ENCODE assay signal across 11 mouse cellular contexts in the genomic region with DNA sequence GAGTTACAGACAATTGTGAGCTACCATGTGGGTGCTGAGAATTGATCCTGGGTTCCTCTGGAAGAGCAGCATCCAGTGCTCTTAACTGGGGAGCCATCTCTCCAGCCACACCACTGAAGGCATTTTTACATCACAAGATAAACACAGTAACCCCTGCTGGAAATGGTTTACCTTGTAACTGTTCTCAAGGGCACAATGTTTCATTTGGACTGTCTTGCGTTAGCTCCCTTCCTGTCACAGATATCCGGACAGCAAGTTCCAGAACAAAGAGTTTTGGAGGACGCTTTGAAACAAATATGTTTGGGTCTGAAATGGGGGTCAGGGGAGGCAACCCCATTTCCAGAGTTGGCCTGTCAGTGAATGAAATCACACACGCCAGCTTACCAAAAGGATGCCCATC. TPM values are rescaled to one million over a fixed set of nuclear protein-coding genes. Genes with fewer than 3 reads are reported as not detected.
DNase-seq lines count a peak whose midpoint lies in the region; ATAC-seq and TF ChIP-seq lines count a peak whose summit lies in the region.
"Had no signal": no experiment of that assay in that cellular context is flagged by ENCODE, and none has a peak within 500 bp of the region (broad histone marks: within the 10 kb centered on the region; RNA-seq: fewer than 3 reads in every experiment).

No protein-coding gene starts in this region.

- TF ChIP-seq CTCF in lung, embryonic 14.5 days (IDR thresholded peaks at IDR 0.05; ENCODE audit: low read depth): no peak

- H3K4me3 ChIP-seq in heart, embryonic 14.5 days (ENCODE audit: control insufficient read depth in 1 of 2, insufficient read depth in 1 of 2, low read depth in 1 of 2, low read length in 2 of 2): no peak overlapping the region
- H3K4me3 ChIP-seq in heart, embryonic 11.5 days (ENCODE audit: low read depth, low read length): no peak overlapping the region
- no peak overlapping the region for H3K4me3 ChIP-seq in lung, embryonic 14.5 days (ENCODE audit: low read depth, low read length)
- H3K4me3 ChIP-seq in embryonic facial prominence, embryonic 15.5 days (replicated peaks): no peak overlapping the region
- H3K4me3 ChIP-seq in limb, embryonic 15.5 days: no peak overlapping the region

- WGBS in heart, embryonic 14.5 days: 67% methylated on average over 4 of the region's 4 CpGs
- 74% methylated on average over 4 of the region's 4 CpGs for WGBS in heart, embryonic 11.5 days (ENCODE audit: insufficient replicate concordance)
- WGBS in lung, embryonic 14.5 days: 75% methylated on average over 4 of the region's 4 CpGs
- WGBS in embryonic facial prominence, embryonic 15.5 days: 81% methylated on average over 4 of the region's 4 CpGs
- 78% methylated on average over 4 of the region's 4 CpGs for WGBS in limb, embryonic 15.5 days

- ATAC-seq in heart, embryonic 14.5 days (ENCODE audit: insufficient number of reproducible peaks, insufficient read depth, low FRiP score, low read depth): no peak
- no peak for ATAC-seq in heart, embryonic 11.5 days (replicated peaks; ENCODE audit: insufficient number of reproducible peaks, low FRiP score, low TSS enrichment)
- ATAC-seq in lung, embryonic 14.5 days (ENCODE audit: insufficient read depth): no peak
- no peak for ATAC-seq in embryonic facial prominence, embryonic 15.5 days (ENCODE audit: insufficient number of reproducible peaks, low FRiP score, low TSS enrichment, low read depth)
- ATAC-seq in limb, embryonic 15.5 days (ENCODE audit: insufficient number of reproducible peaks, low FRiP score, low TSS enrichment, low read depth): no peak
- ATAC-seq: intestine, postnatal 0 days had no signal

- DNase-seq in lung, embryonic 14.5 days: no peak
- no peak for DNase-seq in lung, postnatal 14 days
- DNase-seq in yolk sac, embryonic 10.5 days (ENCODE audit: low spot score): no peak
- DNase-seq: cerebellum, adult 2 months; kidney, postnatal 14 days had no signal

- H3K4me1 ChIP-seq in heart, embryonic 14.5 days (ENCODE audit: control insufficient read depth in 2 of 2, insufficient read depth in 2 of 2, low read length in 2 of 2): peaks cover 36 to 42% of the 10 kb centered on the region in 2 experiments
- H3K4me1 ChIP-seq in heart, embryonic 11.5 days (ENCODE audit: control insufficient read depth, insufficient read depth, low read length): peaks cover 32% of the 10 kb centered on the region
- H3K4me1 ChIP-seq in lung, embryonic 14.5 days (ENCODE audit: insufficient read depth): peaks cover 27% of the 10 kb centered on the region
- peaks cover 50% of the 10 kb centered on the region for H3K4me1 ChIP-seq in embryonic facial prominence, embryonic 15.5 days
- H3K4me1 ChIP-seq in limb, embryonic 15.5 days: peaks cover 43% of the 10 kb centered on the region

- H3K9ac ChIP-seq in heart, embryonic 14.5 days (ENCODE audit: low read length): no peak overlapping the region; the same call in 1 of the 2 replicates
- no peak overlapping the region for H3K9ac ChIP-seq in heart, embryonic 11.5 days (ENCODE audit: low read depth, low read length)
- H3K9ac ChIP-seq in lung, embryonic 14.5 days: no peak overlapping the region
- no peak overlapping the region for H3K9ac ChIP-seq in embryonic facial prominence, embryonic 15.5 days
- no peak overlapping the region for H3K9ac ChIP-seq in limb, embryonic 15.5 days

- H3K36me3 ChIP-seq in heart, embryonic 14.5 days (ENCODE audit: control insufficient read depth, insufficient read depth, low read length): no peaks in the 10 kb centered on the region
- H3K36me3 ChIP-seq in heart, embryonic 11.5 days (ENCODE audit: control insufficient read depth, insufficient read depth, low read length): no peaks in the 10 kb centered on the region
- no peaks in the 10 kb centered on the region for H3K36me3 ChIP-seq in lung, embryonic 14.5 days (ENCODE audit: insufficient read depth)
- no peaks in the 10 kb centered on the region for H3K36me3 ChIP-seq in embryonic facial prominence, embryonic 15.5 days
- H3K36me3 ChIP-seq in limb, embryonic 15.5 days: no peaks in the 10 kb centered on the region

- no peaks in the 10 kb centered on the region for H3K27me3 ChIP-seq in heart, embryonic 14.5 days (ENCODE audit: control insufficient read depth, insufficient read depth, low read length)
- no peaks in the 10 kb centered on the region for H3K27me3 ChIP-seq in heart, embryonic 11.5 days (ENCODE audit: control insufficient read depth, insufficient read depth, low read length)
- H3K27me3 ChIP-seq in lung, embryonic 14.5 days (ENCODE audit: insufficient read depth, low read length): no peaks in the 10 kb centered on the region
- no peaks in the 10 kb centered on the region for H3K27me3 ChIP-seq in embryonic facial prominence, embryonic 15.5 days
- no peaks in the 10 kb centered on the region for H3K27me3 ChIP-seq in limb, embryonic 15.5 days

- peak overlapping the region; percentile 98; a peak in 3 of 4 replicates for H3K27ac ChIP-seq in heart, embryonic 14.5 days (replicated peaks in 1 of 2; ENCODE audit: control insufficient read depth in 1 of 2, insufficient read depth in 1 of 2, low read depth in 2 of 2, low read length in 2 of 2)
- no peak overlapping the region for H3K27ac ChIP-seq in heart, embryonic 11.5 days (ENCODE audit: low read depth, low read length)
- 0 out of 2 replicates have a peak overlapping the region, but pooled peaks have one; percentile 94 for H3K27ac ChIP-seq in lung, embryonic 14.5 days (ENCODE audit: low read depth)
- peak overlapping the region; percentile 92; the same call in 1 of the 2 replicates for H3K27ac ChIP-seq in embryonic facial prominence, embryonic 15.5 days (replicated peaks)
- peak overlapping the region; percentile 90; the same call in 1 of the 2 replicates for H3K27ac ChIP-seq in limb, embryonic 15.5 days

- no peak overlapping the region for H3K4me2 ChIP-seq in heart, embryonic 14.5 days (ENCODE audit: low read length)
- no peak overlapping the region for H3K4me2 ChIP-seq in heart, embryonic 11.5 days
- no peak overlapping the region for H3K4me2 ChIP-seq in lung, embryonic 14.5 days
- no peak overlapping the region for H3K4me2 ChIP-seq in embryonic facial prominence, embryonic 15.5 days (replicated peaks)
- no peak overlapping the region for H3K4me2 ChIP-seq in limb, embryonic 15.5 days
- H3K4me2 ChIP-seq: midbrain, embryonic 11.5 days had no signal

- H3K9me3 ChIP-seq in heart, embryonic 14.5 days (ENCODE audit: control insufficient read depth, low read length): no peaks in the 10 kb centered on the region
- no peaks in the 10 kb centered on the region for H3K9me3 ChIP-seq in heart, embryonic 11.5 days (replicated peaks; ENCODE audit: control insufficient read depth, low read length)
- no peaks in the 10 kb centered on the region for H3K9me3 ChIP-seq in lung, embryonic 14.5 days (ENCODE audit: low read depth, low read length)
- no peaks in the 10 kb centered on the region for H3K9me3 ChIP-seq in embryonic facial prominence, embryonic 15.5 days (replicated peaks)
- H3K9me3 ChIP-seq in limb, embryonic 15.5 days: no peaks in the 10 kb centered on the region

RNA-seq across cellular contexts. Expression of a gene that starts 46.9 kb away (rescaled TPM):
- 58.6 and 64.9 TPM in 2 replicates for polyA plus RNA-seq in heart, embryonic 14.5 days (2014; fragmentation: Nextera tagmentation; extraction: Ambion mirVana)
- 42.6 and 52.2 TPM in 2 replicates for polyA plus RNA-seq in heart, embryonic 11.5 days (2014; fragmentation: Nextera tagmentation; extraction: Ambion mirVana)
- 81.0 and 93.6 TPM in 2 replicates for polyA plus RNA-seq in lung, embryonic 14.5 days (2014; fragmentation: Nextera tagmentation; extraction: Ambion mirVana)
- 144 and 152 TPM in 2 replicates for polyA plus RNA-seq in embryonic facial prominence, embryonic 15.5 days (2015; fragmentation: Nextera tagmentation; extraction: Ambion mirVana)
- polyA plus RNA-seq in limb, embryonic 15.5 days (2015; fragmentation: Nextera tagmentation; extraction: Ambion mirVana): 139 and 155 TPM in 2 replicates
